Mouse (Mus musculus): ENCODE data around the gene Card11.

DNA sequence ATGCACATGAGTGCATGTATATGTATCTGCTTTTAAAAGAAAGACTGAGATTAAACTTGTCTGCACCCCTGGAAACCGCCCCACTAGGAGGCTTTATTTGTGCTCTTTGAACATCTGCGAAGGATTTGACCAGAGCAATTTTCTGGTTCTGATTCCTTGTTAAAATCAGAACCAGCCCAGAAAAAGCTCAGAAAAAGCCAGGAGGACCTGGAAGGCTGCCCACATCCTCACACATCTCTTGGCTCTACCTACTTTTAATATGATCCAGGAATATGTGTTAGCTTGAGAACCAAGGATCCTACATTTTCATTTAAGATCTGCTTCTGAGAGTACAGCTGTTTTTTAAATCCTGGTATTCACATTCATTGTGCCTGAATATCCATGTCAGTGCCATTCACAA lies 29.0 kb upstream of the Card11 start:
- TF ChIP-seq CTCF (IDR thresholded peaks at IDR 0.05; ENCODE audit: low read depth, low read length) (no peak), POLR2AphosphoS5 (IDR thresholded peaks at IDR 0.05; ENCODE audit: insufficient replicate concordance, low read depth, low read length) (no peak), TAL1 (conservative IDR thresholded peaks at IDR 0.05; ENCODE audit: low read depth, low read length) (no peak)

Measured in G1E (cell line).